Mouse (Mus musculus): ENCODE results near the gene Vmn2r-ps159. TPM values are rescaled to one million over a fixed set of nuclear protein-coding genes. Genes with fewer than 3 reads are reported as not detected.

Gene Vmn2r-ps159
- not detected for polyA plus RNA-seq (2014; fragmentation: Illumina TruSeq; extraction: RNeasy Lipid Tissue Mini Kit (QIAGEN cat#74804); ENCODE audit: low read depth, low replicate concordance)

DNA sequence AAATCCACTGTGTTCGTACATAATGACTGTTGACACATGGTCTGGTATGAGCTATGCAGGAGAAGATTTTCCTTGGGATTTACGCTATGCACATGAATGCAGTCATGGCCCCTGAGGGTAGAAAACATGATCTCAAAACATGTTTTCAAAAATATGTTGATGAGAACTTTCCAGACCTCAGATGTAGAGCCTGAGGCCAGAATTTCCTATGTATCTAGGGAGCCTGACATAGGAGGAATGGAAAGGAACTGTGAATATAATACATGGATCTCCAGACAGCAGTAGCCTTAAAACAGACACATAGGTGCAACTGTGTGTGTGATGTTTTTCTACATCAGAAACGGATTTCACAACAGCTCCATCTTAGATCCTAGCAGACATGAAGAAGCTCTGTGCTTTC is at the start of gene Vmn2r-ps159:
TSS of gene Vmn2r-ps159 (plus strand) at position 301 of the 400 bp plus-strand sequence.

Other genes starting within 250 kb of the Vmn2r-ps159 start
- 5.9 TPM for gene 9430015G10Rik, start 221.1 kb upstream of the Vmn2r-ps159 start, polyA plus RNA-seq (2014; fragmentation: Illumina TruSeq; extraction: RNeasy Lipid Tissue Mini Kit (QIAGEN cat#74804); ENCODE audit: low read depth, low replicate concordance)
- not detected for gene Rnf223, start 200.6 kb upstream of the Vmn2r-ps159 start, polyA plus RNA-seq (2014; fragmentation: Illumina TruSeq; extraction: RNeasy Lipid Tissue Mini Kit (QIAGEN cat#74804); ENCODE audit: low read depth, low replicate concordance)
- 39.4 TPM for gene Agrn, start 133.6 kb upstream of the Vmn2r-ps159 start, polyA plus RNA-seq (2014; fragmentation: Illumina TruSeq; extraction: RNeasy Lipid Tissue Mini Kit (QIAGEN cat#74804); ENCODE audit: low read depth, low replicate concordance)
- 10.3 TPM for gene Isg15, start 130.3 kb upstream of the Vmn2r-ps159 start, polyA plus RNA-seq (2014; fragmentation: Illumina TruSeq; extraction: RNeasy Lipid Tissue Mini Kit (QIAGEN cat#74804); ENCODE audit: low read depth, low replicate concordance)
- 7.6 TPM for gene AW011738, start 127.8 kb upstream of the Vmn2r-ps159 start, polyA plus RNA-seq (2014; fragmentation: Illumina TruSeq; extraction: RNeasy Lipid Tissue Mini Kit (QIAGEN cat#74804); ENCODE audit: low read depth, low replicate concordance)
- gene Perm1, start 115.2 kb upstream of the Vmn2r-ps159 start, polyA plus RNA-seq (2014; fragmentation: Illumina TruSeq; extraction: RNeasy Lipid Tissue Mini Kit (QIAGEN cat#74804); ENCODE audit: low read depth, low replicate concordance) = 246 TPM
- 15.0 TPM for gene Plekhn1, start 96.2 kb upstream of the Vmn2r-ps159 start, polyA plus RNA-seq (2014; fragmentation: Illumina TruSeq; extraction: RNeasy Lipid Tissue Mini Kit (QIAGEN cat#74804); ENCODE audit: low read depth, low replicate concordance)
- 33.6 TPM for gene Noc2l, start 95.1 kb upstream of the Vmn2r-ps159 start, polyA plus RNA-seq (2014; fragmentation: Illumina TruSeq; extraction: RNeasy Lipid Tissue Mini Kit (QIAGEN cat#74804); ENCODE audit: low read depth, low replicate concordance)
- not detected for gene Samd11, start 75.4 kb upstream of the Vmn2r-ps159 start, polyA plus RNA-seq (2014; fragmentation: Illumina TruSeq; extraction: RNeasy Lipid Tissue Mini Kit (QIAGEN cat#74804); ENCODE audit: low read depth, low replicate concordance)